Mouse (Mus musculus) adrenal gland, adult 8-10 months (tissue): Measurements from ENCODE around the gene Tmem14a. TPM values are rescaled to one million over a fixed set of nuclear protein-coding genes. Genes with fewer than 3 reads are reported as not detected.
A peak's percentile ranks its signal among the peaks of the same experiment; 100 is the strongest.
"Not testable (repeated sequence)": the region's sequence is repeated elsewhere in the genome, so short reads cannot be mapped to it uniquely, and the experiment has no call there.

Source experiments
- DNase-seq: peaks from one replicate; pipeline ENCODE4 v3.0.0; 2022
- total RNA-seq, 4 experiments: library from RNA; stranded (reverse); gene quantifications; 2 replicates each; pipeline ENCODE4 v1.2.4; 2022

Gene Tmem14a
- 10 to 100 TPM in 1 of 4 experiments, 1 to 10 TPM in 3; 6.4 to 10.6 (median 9.1) TPM for total RNA-seq

DNA sequence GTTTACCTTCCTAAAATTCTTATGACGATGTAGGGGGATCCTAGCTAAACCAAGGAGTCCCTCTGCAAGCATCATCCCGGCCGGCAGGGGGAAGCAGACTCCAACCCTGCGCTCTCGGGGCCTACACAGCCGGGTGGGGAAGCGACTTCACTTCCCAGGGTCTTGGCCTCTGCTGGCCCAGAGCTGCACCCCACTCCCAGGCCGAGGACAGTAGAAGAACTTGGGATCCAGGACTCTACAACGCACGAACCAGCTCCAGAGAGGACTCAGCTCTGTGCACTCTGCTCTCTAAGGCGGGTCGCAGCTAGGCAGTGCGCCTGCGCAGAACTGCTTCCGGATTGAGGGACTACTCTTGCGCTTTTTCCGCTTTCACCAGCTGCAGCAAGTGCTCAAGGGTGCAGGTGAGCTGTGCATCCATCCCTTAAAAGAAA is at the start of gene Tmem14a:
TSS of gene Tmem14a (plus strand) at position 87 of the 431 bp plus-strand sequence.
- DNase-seq: peak; percentile 78

DNA sequence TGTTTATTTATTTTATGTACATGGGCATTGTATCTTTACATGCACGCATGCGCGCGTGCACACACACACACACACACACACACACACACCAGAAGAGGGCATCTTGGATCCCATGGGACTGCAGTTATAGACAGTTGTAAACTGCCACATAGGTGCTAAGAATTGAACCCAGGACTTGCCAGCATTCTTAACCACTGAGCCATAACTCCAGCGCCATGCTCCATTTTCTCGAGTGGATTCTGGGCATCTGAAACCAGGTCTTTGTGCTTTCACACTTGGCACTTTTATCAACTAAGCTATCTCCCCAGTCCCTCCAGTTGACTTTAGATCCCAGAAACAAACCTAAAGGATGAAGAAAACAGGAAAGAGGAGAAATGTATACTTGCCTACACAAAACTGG is 33.2 kb upstream of the Tmem14a start:
- DNase-seq: no peak

- no peak for DNase-seq
These were observed 12.1 kb upstream of the Tmem14a start for GRCm38 (mm10) chr1:21206241-21206640.

GRCm38 (mm10) chr1:21213537-21213936 is 4.8 kb upstream of the Tmem14a start:
- DNase-seq: not testable (repeated sequence)

DNA sequence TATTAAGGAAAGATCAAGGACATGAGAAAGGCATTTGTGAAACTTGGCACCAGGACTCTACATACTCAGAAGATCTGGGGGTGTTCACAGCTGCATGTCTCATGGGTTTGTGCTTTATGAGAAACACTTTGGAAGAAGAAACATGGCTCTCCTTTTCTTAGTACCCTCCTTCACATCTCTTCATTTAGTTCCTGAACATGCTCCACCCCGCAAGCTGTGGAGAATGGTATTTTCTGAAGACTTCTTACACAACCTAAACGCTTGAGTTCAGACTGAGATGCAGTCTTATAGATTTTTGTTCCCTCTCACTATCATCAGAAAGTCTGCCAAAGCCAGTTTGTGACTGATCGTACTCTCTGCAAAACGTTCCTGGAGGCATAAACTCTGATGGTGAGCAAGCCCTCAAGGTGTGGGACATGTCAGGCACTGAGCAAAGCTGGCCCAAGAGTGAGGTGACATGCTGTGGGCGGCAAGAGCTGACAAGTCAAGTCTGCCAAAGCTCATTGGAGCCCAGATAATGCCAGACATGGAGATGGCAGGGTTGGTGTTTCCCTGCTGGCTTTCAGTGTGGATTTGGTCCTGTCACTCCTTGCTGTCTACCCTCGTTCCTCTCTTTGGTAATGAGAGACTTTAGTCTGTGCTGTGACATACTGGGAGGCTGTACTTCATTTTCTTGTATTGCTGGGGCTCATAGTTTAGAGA is 4.2 kb upstream of the Tmem14a start:
- DNase-seq: not testable (repeated sequence)

DNA sequence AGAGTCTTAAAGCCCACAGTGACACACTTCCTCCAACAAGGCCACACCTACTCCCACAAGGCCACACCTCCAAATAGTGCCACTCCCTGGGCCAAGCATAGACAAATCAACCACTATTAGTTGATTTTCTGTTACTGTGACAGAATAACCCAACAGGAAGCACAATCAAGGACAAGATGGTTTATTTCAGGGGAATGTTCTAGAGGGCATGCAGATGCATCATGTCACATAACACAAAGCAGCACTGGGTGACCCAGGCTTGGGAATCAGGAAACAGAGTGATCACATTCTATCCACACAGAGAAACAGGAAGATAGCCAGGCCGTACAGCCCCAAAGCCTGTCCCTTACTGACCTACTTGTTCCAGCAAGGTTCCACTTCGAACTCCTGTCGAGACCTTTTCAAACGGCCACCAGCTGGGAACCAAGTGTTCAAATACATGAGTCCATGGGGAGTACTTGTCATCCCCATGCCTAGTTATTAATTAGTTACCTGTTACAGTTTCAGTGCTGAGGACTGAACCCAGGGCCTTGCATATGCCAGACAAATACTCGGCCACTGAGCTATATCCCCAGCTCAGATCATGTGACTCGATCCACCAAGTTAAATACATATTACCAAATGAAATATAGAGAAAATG is 9.5 kb downstream of the Tmem14a start:
- no peak for DNase-seq

GRCm38 (mm10) chr1:21228740-21229722 is 10.7 kb downstream of the Tmem14a start:
- DNase-seq: not testable (repeated sequence)

- DNase-seq: no peak
These were observed 12.0 kb downstream of the Tmem14a start for GRCm38 (mm10) chr1:21230376-21230775.

- DNase-seq: no peak
These were observed 13.5 kb downstream of the Tmem14a start for GRCm38 (mm10) chr1:21231744-21232464.

- no peak for DNase-seq
These were observed 14.1 kb downstream of the Tmem14a start for GRCm38 (mm10) chr1:21232516-21232915.

DNA sequence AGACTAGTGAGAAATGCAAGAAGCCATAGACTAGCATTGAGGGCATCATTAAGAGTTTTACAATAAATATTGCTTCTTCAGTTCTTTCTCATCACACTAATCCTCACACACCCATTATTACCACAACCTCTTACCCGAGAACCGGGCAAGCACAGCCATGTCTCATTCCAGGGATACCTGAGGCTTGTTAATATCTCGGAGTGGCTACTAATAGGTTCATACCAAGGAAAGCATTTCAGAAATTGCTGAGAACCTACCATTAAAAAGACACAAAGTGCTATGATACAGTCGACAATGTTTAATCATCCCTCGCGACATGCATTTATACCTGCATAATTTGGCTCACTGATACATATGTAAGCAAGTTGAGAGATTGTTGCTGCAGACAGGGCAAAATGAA is 17.0 kb downstream of the Tmem14a start:
- DNase-seq: no peak

- DNase-seq: no peak
These were observed 21.8 kb downstream of the Tmem14a start, which contains the start of gene Gsta3 for GRCm38 (mm10) chr1:21239911-21240898. TSS of gene Gsta3 (plus strand) at chr1:21240589.

DNA sequence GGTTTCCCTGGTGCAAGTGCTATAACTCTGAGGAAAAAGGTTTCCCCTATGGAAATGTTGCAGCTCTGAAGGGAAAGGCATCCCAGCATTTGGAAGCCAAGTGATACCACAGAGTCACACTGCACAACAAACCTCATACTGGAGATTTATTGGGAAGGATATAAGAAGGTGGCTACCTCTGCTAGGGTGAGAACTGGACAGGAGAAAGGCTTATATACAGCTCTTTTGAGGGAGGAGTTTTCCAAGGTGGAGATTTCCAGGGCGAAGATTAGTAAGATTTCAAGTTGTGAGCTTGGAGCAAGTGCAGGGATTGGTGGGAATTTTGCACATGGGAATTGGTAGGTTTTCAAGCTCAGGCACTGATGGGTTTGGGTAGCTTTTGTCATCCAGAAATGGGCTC is 22.7 kb downstream of the Tmem14a start:
- no peak for DNase-seq

GRCm38 (mm10) chr1:21244290-21244960 is 26.1 kb downstream of the Tmem14a start:
- DNase-seq: no peak

- DNase-seq: no peak
These were observed 27.8 kb downstream of the Tmem14a start for GRCm38 (mm10) chr1:21246136-21246535.

- no peak for DNase-seq
These were observed 29.5 kb downstream of the Tmem14a start for GRCm38 (mm10) chr1:21247896-21248295.

DNA sequence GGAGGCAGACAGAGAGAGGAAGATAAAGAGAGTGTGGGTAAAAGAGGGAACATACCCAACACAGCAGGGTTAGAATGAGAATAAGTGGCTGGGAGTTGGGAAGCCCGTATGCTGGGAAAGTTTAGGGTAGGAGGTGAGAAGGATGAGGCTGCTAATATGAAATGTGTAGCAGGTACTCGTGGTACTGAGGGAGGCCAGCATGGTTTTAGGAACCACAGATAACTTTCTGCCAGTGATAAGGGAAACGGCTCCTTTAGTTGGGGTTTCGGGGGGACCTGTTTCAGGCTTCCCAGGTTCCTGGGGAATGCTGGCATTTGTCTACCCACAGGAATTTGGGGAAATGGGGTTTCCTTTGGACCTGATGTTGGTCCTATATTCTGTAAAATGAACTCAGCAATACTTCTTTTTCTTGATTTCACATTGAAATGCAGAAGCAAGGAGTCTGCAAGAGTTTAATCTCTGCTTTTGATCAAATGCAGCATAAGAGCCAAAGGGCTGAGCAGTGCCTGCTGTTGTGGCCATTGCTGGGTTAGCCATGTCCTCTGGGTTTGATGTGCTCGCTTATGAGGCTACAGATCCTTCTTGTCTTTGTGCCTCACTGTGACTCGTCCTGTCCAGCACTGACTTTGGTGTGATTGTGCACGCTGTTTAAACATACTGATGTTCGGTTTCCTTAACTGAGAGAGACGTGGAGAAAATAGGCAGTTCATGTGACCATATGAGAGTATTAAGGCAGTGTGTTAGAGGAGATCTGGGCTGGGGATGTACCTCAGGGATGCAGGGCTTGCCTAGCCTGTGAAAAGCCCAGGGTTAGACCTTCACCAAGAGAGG is 30.4 kb downstream of the Tmem14a start:
- DNase-seq: no peak

- DNase-seq: no peak
These were observed 33.3 kb downstream of the Tmem14a start for GRCm38 (mm10) chr1:21251661-21252060.
